Mouse (Mus musculus) adrenal gland, adult 18-20 months (tissue): ENCODE measurements around the gene Tas2r144. TPM values are rescaled to one million over a fixed set of nuclear protein-coding genes. Genes with fewer than 3 reads are reported as not detected.

ENCODE experiments used
- DNase-seq, 2 experiments: peaks; one replicate each; pipeline ENCODE4 v3.0.0; 2021 to 2022; ENCODE audit warnings: low spot score in 2 of 2
- total RNA-seq, 2 experiments: library from RNA; stranded (reverse); gene quantifications; 1 replicate in 1 of 2; 2 replicates in 1 of 2; pipeline ENCODE4 v1.2.3; 2021

Gene Tas2r144
- total RNA-seq, 2 experiments from 2014 or later = not detected

DNA sequence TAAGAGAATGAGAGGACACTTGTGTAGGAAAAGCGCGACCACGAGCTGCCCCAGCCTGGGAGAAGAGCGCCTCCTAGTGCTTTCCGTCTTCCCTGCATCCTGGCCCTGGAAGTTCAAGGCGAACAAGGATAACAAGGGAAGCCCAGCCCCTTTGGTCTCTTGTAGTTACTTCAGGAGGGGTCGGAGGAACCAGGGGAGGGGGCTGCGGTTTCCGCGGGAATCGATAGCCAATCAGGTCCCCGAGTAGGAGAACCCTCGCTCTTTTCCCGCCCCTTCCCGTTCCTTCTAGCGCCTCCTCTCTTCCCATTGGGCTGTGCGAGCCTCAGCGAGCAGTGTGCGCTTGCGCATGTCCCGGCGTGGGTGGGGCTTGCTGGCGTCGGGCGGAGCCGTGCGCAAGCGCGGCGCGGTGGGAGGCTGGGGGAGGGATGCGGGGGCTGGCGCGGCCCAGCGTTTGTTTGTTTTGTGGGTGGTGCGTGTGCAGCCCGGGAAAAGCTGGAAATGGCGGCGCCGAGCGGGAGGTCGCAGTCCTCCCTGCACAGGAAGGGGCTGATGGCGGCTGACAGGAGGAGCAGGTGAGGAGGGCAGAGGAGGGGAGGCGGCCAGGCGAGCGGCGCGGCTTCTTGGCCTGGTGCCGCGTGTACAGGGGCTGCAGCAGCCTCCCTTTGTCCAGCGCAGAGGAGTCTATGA, 49.6 kb downstream of the Tas2r144 start, which contains the start of gene Casp2:
Casp2 (plus strand) TSS at position 360 of the 687 bp plus-strand sequence.
- peak; percentile 97 for DNase-seq

Other genes with a start within 250 kb of the Tas2r144 start
- not detected for gene Sval3, start 247.2 kb upstream of the Tas2r144 start, total RNA-seq
- not detected for gene Sva, start 176.9 kb upstream of the Tas2r144 start, total RNA-seq
- not detected for gene Tas2r139, start 74.4 kb upstream of the Tas2r144 start, total RNA-seq
- 100 to 1,000 TPM in 1 of 2 experiments, 10 to 100 TPM in 1; 79.7 to 476 TPM for gene Gstk1, start 30.6 kb downstream of the Tas2r144 start, total RNA-seq
- 1 to 10 TPM in 1 of 2 experiments, under 1 TPM in 1; 0.35 to 5.6 TPM for gene Tmem139, start 46.6 kb downstream of the Tas2r144 start, total RNA-seq
- gene Casp2, start 49.7 kb downstream of the Tas2r144 start, total RNA-seq = 10 to 100 TPM; 16.6 to 24.1 TPM
- under 1 TPM; 0.10 TPM for gene Clcn1, start 71.4 kb downstream of the Tas2r144 start, total RNA-seq
- under 1 TPM; 0.13 to 0.29 TPM for gene Fam131b, start 109.3 kb downstream of the Tas2r144 start, total RNA-seq
- gene Zyx, start 134.3 kb downstream of the Tas2r144 start, total RNA-seq = 100 to 1,000 TPM; 115 to 138 TPM
- under 1 TPM; 0.45 to 0.46 TPM for gene Epha1, start 157.9 kb downstream of the Tas2r144 start, total RNA-seq
- 1 to 10 TPM in 1 of 2 experiments, not detected in 1; 4.5 TPM for gene Tas2r143, start 184.9 kb downstream of the Tas2r144 start, total RNA-seq
- gene Tas2r135, start 190.1 kb downstream of the Tas2r144 start, total RNA-seq = 1 to 10 TPM in 1 of 2 experiments, under 1 TPM in 1; 0.38 to 3.4 TPM
- under 1 TPM in 1 of 2 experiments, not detected in 1; 0.89 TPM for gene Tas2r126, start 219.2 kb downstream of the Tas2r144 start, total RNA-seq
- not detected for gene Olfr458, start 249.9 kb downstream of the Tas2r144 start, total RNA-seq